Mouse (Mus musculus) CD4-positive, CD25-positive, alpha-beta regulatory T cell, adult 4 months (primary cell): ENCODE results near the gene Tmem260. TPM values are rescaled to one million over a fixed set of nuclear protein-coding genes. Genes with fewer than 3 reads are reported as not detected.

Source experiments
- ATAC-seq: one replicate; pipeline ENCODE4 v1.8.0; 2017
- polyA plus RNA-seq, 2 experiments: library from polyadenylated mRNA; unstranded; fragments of 100-300 nt; shearing (Covaris generic); gene quantifications; one replicate each; pipeline ENCODE4 v1.2.1; 2017

Gene Tmem260
- polyA plus RNA-seq, 2 experiments from 2014 or later, result 13.3 to 15.8 TPM

DNA sequence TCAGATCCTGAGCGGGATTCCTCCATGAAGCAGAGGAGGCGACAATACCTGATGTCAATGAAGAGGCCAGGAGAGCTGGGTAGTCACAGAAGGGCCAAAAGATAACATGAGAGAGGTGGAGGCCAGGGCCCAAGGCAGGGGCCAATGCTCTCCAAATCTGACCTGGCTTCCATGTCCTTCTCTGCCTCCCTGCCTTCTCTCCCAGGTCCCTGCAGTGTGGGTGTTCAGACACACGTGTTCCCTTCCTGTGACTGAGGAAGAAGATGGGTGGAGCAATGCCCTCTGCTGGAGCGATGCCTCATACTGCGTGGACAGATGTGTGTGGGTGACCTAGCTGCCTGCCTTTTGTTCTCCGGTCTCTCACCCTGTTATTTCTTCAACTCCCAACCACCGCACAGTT lies 113.8 kb downstream of the Tmem260 start:
- ATAC-seq, result no peak

GRCm38 (mm10) chr14:48566596-48566995 lies 120.7 kb downstream of the Tmem260 start:
- no peak for ATAC-seq

Other genes starting within 250 kb of the Tmem260 start
- gene Otx2, start 227.7 kb downstream of the Tmem260 start, polyA plus RNA-seq, result not detected